Mouse (Mus musculus) frontal cortex, postnatal 36 days (tissue): ENCODE measurements at regions not wholly inside any gene's neighbourhood (a gene's known extent, or its start where the extent isn't known, plus 50 kb on each side); places are given as distances from the start of the nearest gene placed in this dataset.
A peak's percentile ranks its signal among the peaks of the same experiment; 100 is the strongest.
"Not testable (repeated sequence)": the region's sequence is repeated elsewhere in the genome, so short reads cannot be mapped to it uniquely, and the experiment has no call there.

ENCODE experiments used
- DNase-seq, 2 experiments: peaks; one replicate each; pipeline ENCODE4 v3.0.0; 2022; ENCODE audit warnings: low spot score in 2 of 2

- peak in 1 of 2 experiments; percentile 40 for DNase-seq
These were observed 317.7 kb upstream of the Nwd2 start for GRCm38 (mm10) chr5:63331186-63331585.

- no peak for DNase-seq
These were observed 297.8 kb upstream of the Nwd2 start for GRCm38 (mm10) chr5:63351108-63351507.

GRCm38 (mm10) chr5:63391956-63392355 lies 256.9 kb upstream of the Nwd2 start:
- DNase-seq, result peak; percentile 15 to 62

GRCm38 (mm10) chr5:63397963-63398362 lies 250.9 kb upstream of the Nwd2 start:
- DNase-seq, result no peak

GRCm38 (mm10) chr5:63430167-63430566 lies 218.7 kb upstream of the Nwd2 start:
- DNase-seq, result no peak

GRCm38 (mm10) chr5:63444407-63444806 lies 204.5 kb upstream of the Nwd2 start:
- no peak for DNase-seq

- no peak for DNase-seq
These were observed 203.7 kb upstream of the Nwd2 start for GRCm38 (mm10) chr5:63445171-63445570.

- no peak for DNase-seq
These were observed 180.2 kb upstream of the Nwd2 start for GRCm38 (mm10) chr5:63468526-63469268.

- DNase-seq, result no peak
These were observed 179.2 kb upstream of the Nwd2 start for GRCm38 (mm10) chr5:63469701-63470100.

- DNase-seq, result no peak
These were observed 175.7 kb upstream of the Nwd2 start for GRCm38 (mm10) chr5:63473163-63473562.

- DNase-seq, result no peak
These were observed 172.5 kb upstream of the Nwd2 start for GRCm38 (mm10) chr5:63476240-63476973.

- DNase-seq, result peak; percentile 59 to 82
These were observed 149.9 kb upstream of the Nwd2 start for GRCm38 (mm10) chr5:63498952-63499351.

GRCm38 (mm10) chr5:63503056-63503845 lies 145.7 kb upstream of the Nwd2 start:
- peak; percentile 17 to 84 for DNase-seq

GRCm38 (mm10) chr5:63534197-63534596 lies 114.7 kb upstream of the Nwd2 start:
- DNase-seq, result no peak

- no peak for DNase-seq
These were observed 108.4 kb upstream of the Nwd2 start for GRCm38 (mm10) chr5:63540530-63540929.

GRCm38 (mm10) chr5:63545482-63545881 lies 103.4 kb upstream of the Nwd2 start:
- no peak for DNase-seq

GRCm38 (mm10) chr5:63565891-63566290 lies 83.0 kb upstream of the Nwd2 start:
- not testable (repeated sequence) for DNase-seq

GRCm38 (mm10) chr5:63575401-63575800 lies 73.5 kb upstream of the Nwd2 start:
- DNase-seq, result no peak

- DNase-seq, result peak in 1 of 2 experiments; percentile 24
These were observed 69.5 kb upstream of the Nwd2 start for GRCm38 (mm10) chr5:63579409-63579808.

- no peak for DNase-seq
These were observed 61.9 kb upstream of the Nwd2 start for GRCm38 (mm10) chr5:63587051-63587450.

GRCm38 (mm10) chr5:63587855-63588254 lies 61.0 kb upstream of the Nwd2 start:
- DNase-seq, result no peak
